In genomic region chr9:99874735-99875617, GRCm38 (mm10) we compare ENCODE assay signal across 9 mouse cellular contexts. TPM values are rescaled to one million over a fixed set of nuclear protein-coding genes. Genes with fewer than 3 reads are reported as not detected.
DNase-seq lines count a peak whose midpoint lies in the region; ATAC-seq and TF ChIP-seq lines count a peak whose summit lies in the region.
"Had no signal": no experiment of that assay in that cellular context is flagged by ENCODE, and none has a peak within 500 bp of the region (broad histone marks: within the 10 kb centered on the region; RNA-seq: fewer than 3 reads in every experiment).

No protein-coding gene starts in this region.

- peaks cover 98% of the 10 kb centered on the region for H3K27me3 ChIP-seq in lung, embryonic 14.5 days (ENCODE audit: insufficient read depth, low read length)
- peaks cover 100% of the 10 kb centered on the region for H3K27me3 ChIP-seq in embryonic facial prominence, embryonic 14.5 days (replicated peaks; ENCODE audit: control insufficient read depth, insufficient read depth, low read length)
- H3K27me3 ChIP-seq in limb, embryonic 10.5 days (ENCODE audit: low read depth, poor library complexity, severe bottlenecking), result peaks cover 100% of the 10 kb centered on the region
- H3K27me3 ChIP-seq in stomach, embryonic 15.5 days (replicated peaks), result peaks cover 97% of the 10 kb centered on the region

- no peaks in the 10 kb centered on the region for H3K9me3 ChIP-seq in lung, embryonic 14.5 days (ENCODE audit: low read depth, low read length)
- no peaks in the 10 kb centered on the region for H3K9me3 ChIP-seq in embryonic facial prominence, embryonic 14.5 days (ENCODE audit: control insufficient read depth, low read length)
- H3K9me3 ChIP-seq in limb, embryonic 10.5 days (replicated peaks), result no peaks in the 10 kb centered on the region
- H3K9me3 ChIP-seq in stomach, embryonic 15.5 days, result no peaks in the 10 kb centered on the region

- H3K27ac ChIP-seq in lung, embryonic 14.5 days (ENCODE audit: low read depth), result no peak overlapping the region
- H3K27ac ChIP-seq in embryonic facial prominence, embryonic 14.5 days (replicated peaks; ENCODE audit: low read depth, low read length), result no peak overlapping the region
- no peak overlapping the region; the same call in 1 of the 2 replicates for H3K27ac ChIP-seq in limb, embryonic 10.5 days
- no peak overlapping the region for H3K27ac ChIP-seq in stomach, embryonic 15.5 days

- H3K9ac ChIP-seq in lung, embryonic 14.5 days, result no peak overlapping the region
- H3K9ac ChIP-seq in embryonic facial prominence, embryonic 14.5 days (ENCODE audit: low read depth, low read length), result no peak overlapping the region
- no peak overlapping the region for H3K9ac ChIP-seq in stomach, embryonic 15.5 days

- intact Hi-C loops in gastrocnemius, postnatal 14 days (cut with DNase I; ENCODE audit: low total_unique reads), result no loop called here

- peak overlapping the region; percentile 51; the same call in 1 of the 2 replicates for H3K4me2 ChIP-seq in lung, embryonic 14.5 days
- peak overlapping the region; percentile 55 for H3K4me2 ChIP-seq in embryonic facial prominence, embryonic 14.5 days (ENCODE audit: low read depth, low read length)
- H3K4me2 ChIP-seq in stomach, embryonic 15.5 days, result no peak overlapping the region; the same call in 1 of the 2 replicates

- no peaks in the 10 kb centered on the region for H3K36me3 ChIP-seq in lung, embryonic 14.5 days (ENCODE audit: insufficient read depth)
- no peaks in the 10 kb centered on the region for H3K36me3 ChIP-seq in embryonic facial prominence, embryonic 14.5 days (ENCODE audit: control insufficient read depth, insufficient read depth, low read length)
- H3K36me3 ChIP-seq in limb, embryonic 10.5 days, result no peaks in the 10 kb centered on the region
- H3K36me3 ChIP-seq in stomach, embryonic 15.5 days, result no peaks in the 10 kb centered on the region

- peak; percentile 17 for DNase-seq in lung, embryonic 14.5 days
- no peak for DNase-seq in lung, postnatal 36 days
- DNase-seq in embryonic facial prominence, embryonic 14.5 days (ENCODE audit: low spot score), result no peak
- DNase-seq in limb, embryonic 10.5 days (ENCODE audit: low spot score), result peak; percentile 61
- no peak for DNase-seq in gastrocnemius, postnatal 14 days
- no peak for DNase-seq in frontal cortex, adult 2 months (ENCODE audit: extremely low spot score in 1 of 2, low spot score in 1 of 2)
- DNase-seq: kidney, postnatal 10 days had no signal

- 2% methylated on average over 52 of the region's 52 CpGs for WGBS in lung, embryonic 14.5 days
- 3% methylated on average over 35 of the region's 52 CpGs for WGBS in embryonic facial prominence, embryonic 14.5 days
- 2% methylated on average over 52 of the region's 52 CpGs for WGBS in limb, embryonic 10.5 days
- 3% methylated on average over 52 of the region's 52 CpGs for WGBS in stomach, embryonic 15.5 days

- peak; percentile 2; the same call in 1 of the 2 replicates for ATAC-seq in lung, embryonic 14.5 days (ENCODE audit: insufficient read depth)
- ATAC-seq in embryonic facial prominence, embryonic 14.5 days (ENCODE audit: low read depth), result no peak
- ATAC-seq in stomach, embryonic 15.5 days (ENCODE audit: insufficient read depth, low FRiP score, low read depth), result no peak

- H3K4me1 ChIP-seq in lung, embryonic 14.5 days (ENCODE audit: insufficient read depth), result no peaks in the 10 kb centered on the region; the same call in 1 of the 2 replicates
- no peaks in the 10 kb centered on the region; the same call in 1 of the 2 replicates for H3K4me1 ChIP-seq in embryonic facial prominence, embryonic 14.5 days (ENCODE audit: control insufficient read depth, insufficient read depth, low read length)
- H3K4me1 ChIP-seq in limb, embryonic 10.5 days, result peaks cover 42% of the 10 kb centered on the region
- H3K4me1 ChIP-seq in stomach, embryonic 15.5 days, result peaks cover 19% of the 10 kb centered on the region

- peak overlapping the region; percentile 19 for H3K4me3 ChIP-seq in lung, embryonic 14.5 days (ENCODE audit: low read depth, low read length)
- H3K4me3 ChIP-seq in embryonic facial prominence, embryonic 14.5 days (ENCODE audit: low read depth, low read length), result peak overlapping the region; percentile 25
- peak overlapping the region; percentile 36 for H3K4me3 ChIP-seq in limb, embryonic 10.5 days
- peak overlapping the region; percentile 21 for H3K4me3 ChIP-seq in stomach, embryonic 15.5 days (replicated peaks)
- H3K4me3 ChIP-seq: megakaryocyte, embryonic 14.5 days had no signal

- no peak for TF ChIP-seq CTCF in lung, embryonic 14.5 days (IDR thresholded peaks at IDR 0.05; ENCODE audit: low read depth)

RNA-seq across cellular contexts. Expression of gene Sox14, which starts 1.0 kb away (rescaled TPM):
- polyA plus RNA-seq in lung, embryonic 14.5 days (2014; fragmentation: Nextera tagmentation; extraction: Ambion mirVana), result 0.09 TPM in 1 of 2 replicates, not detected in the other
- 0.10 TPM in 1 of 2 replicates, not detected in the other for polyA plus RNA-seq in embryonic facial prominence, embryonic 14.5 days (2014; fragmentation: Nextera tagmentation; extraction: Ambion mirVana)
- 0.71 and 0.80 TPM in 2 replicates for polyA plus RNA-seq in limb, embryonic 10.5 days (2016; fragmentation: Nextera tagmentation; extraction: Ambion mirVana)
- polyA plus RNA-seq in stomach, embryonic 15.5 days (2015; fragmentation: Nextera tagmentation; extraction: Ambion mirVana), result 0.08 TPM in 1 of 2 replicates, not detected in the other
- not detected for total RNA-seq in gastrocnemius, postnatal 14 days (2021)
- not detected in 2 replicates for polyA plus RNA-seq in frontal cortex, adult 2 months (2012; rRNA removed)

Comparison
In these comparisons a context has a peak if more than half of its experiments do, and no peak if none do; other contexts are left out.
1. DNase-seq: peak in lung, embryonic 14.5 days (single experiment) and limb, embryonic 10.5 days (single experiment); none in lung, postnatal 36 days (single experiment), embryonic facial prominence, embryonic 14.5 days (single experiment), gastrocnemius, postnatal 14 days (single experiment) and frontal cortex, adult 2 months (0 of 2).
2. Peak in every context shown above with its lines, with median percentiles within 50 percentile points of each other: H3K4me3 ChIP-seq.